Mouse (Mus musculus) embryonic fibroblast, embryonic 13.5 days (primary cell): ENCODE results near the gene Ppia.
A peak's percentile ranks its signal among the peaks of the same experiment; 100 is the strongest.

Experiments used
- CTCF ChIP-seq: IDR thresholded peaks from 2 replicates; pipeline ENCODE4 v1.5.1; 2011; ENCODE audit warnings: mild to moderate bottlenecking, control low read depth, low read length, moderate library complexity, borderline replicate concordance; ENCODE audit not compliant: insufficient read depth
- POLR2A ChIP-seq: IDR thresholded peaks from 2 replicates; pipeline ENCODE4 v1.6.1; 2011; ENCODE audit warnings: low read depth, mild to moderate bottlenecking, control low read depth, low read length, moderate library complexity

GRCm38 (mm10) chr11:6436442-6436841 is 21.2 kb downstream of the Ppia start:
- no peak for TF ChIP-seq POLR2A
- peak; percentile 81; the same call in 1 of the 2 replicates for TF ChIP-seq CTCF
